Mouse (Mus musculus): ENCODE data around the gene Gm17087. TPM values are rescaled to one million over a fixed set of nuclear protein-coding genes. Genes with fewer than 3 reads are reported as not detected.

Gene Gm17087
- 0.13 TPM in 1 of 2 replicates, not detected in the other for polyA plus RNA-seq (2015; fragmentation: Nextera tagmentation; extraction: Ambion mirVana)

DNA sequence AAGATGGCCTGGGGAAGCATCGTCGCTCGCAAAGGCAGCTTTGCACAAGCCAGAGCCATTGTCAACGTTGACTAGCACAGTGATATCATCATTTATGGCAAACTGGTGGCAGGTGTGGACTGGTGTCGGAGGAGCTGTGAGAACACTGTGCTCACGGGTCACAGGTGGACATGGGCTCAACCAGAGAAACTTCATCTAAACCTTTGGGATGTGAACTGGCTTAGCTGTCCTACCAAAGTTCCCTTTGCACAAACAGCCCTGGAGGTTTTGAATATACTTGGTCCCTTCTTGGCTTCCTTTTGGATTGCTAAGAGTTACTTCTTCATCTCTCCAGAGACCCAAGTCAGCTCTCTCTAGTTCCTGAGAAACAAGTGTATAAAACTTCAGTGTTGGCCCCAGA, at the start of gene Gm17087:
Gene Gm17087 (minus strand): TSS at position 101 of the 400 bp plus-strand sequence.
- no peak for ATAC-seq (replicated peaks; ENCODE audit: low FRiP score, low read depth)
- Histone ChIP-seq H3K27me3 (ENCODE audit: insufficient read depth, low read length) (no peaks in the 10 kb centered on the region), H3K9ac (ENCODE audit: low read depth, low read length) (no peak within 1 kb of the TSS), H3K4me1 (replicated peaks; ENCODE audit: insufficient read depth, low read length) (no peaks in the 10 kb centered on the region), H3K4me2 (ENCODE audit: low read length) (no peak within 1 kb of the TSS), H3K9me3 (replicated peaks; ENCODE audit: low read length) (no peaks in the 10 kb centered on the region), H3K36me3 (ENCODE audit: insufficient read depth, low read length) (no peaks in the 10 kb centered on the region), H3K27ac (no peak within 1 kb of the TSS), H3K4me3 (replicated peaks; ENCODE audit: low read depth, low read length) (no peak within 1 kb of the TSS)
- 90% methylated on average over 6 of the region's 6 CpGs for WGBS
- no peak for TF ChIP-seq CTCF (IDR thresholded peaks at IDR 0.05; ENCODE audit: low read depth)
- no peak for DNase-seq (ENCODE audit: low spot score)

DNA sequence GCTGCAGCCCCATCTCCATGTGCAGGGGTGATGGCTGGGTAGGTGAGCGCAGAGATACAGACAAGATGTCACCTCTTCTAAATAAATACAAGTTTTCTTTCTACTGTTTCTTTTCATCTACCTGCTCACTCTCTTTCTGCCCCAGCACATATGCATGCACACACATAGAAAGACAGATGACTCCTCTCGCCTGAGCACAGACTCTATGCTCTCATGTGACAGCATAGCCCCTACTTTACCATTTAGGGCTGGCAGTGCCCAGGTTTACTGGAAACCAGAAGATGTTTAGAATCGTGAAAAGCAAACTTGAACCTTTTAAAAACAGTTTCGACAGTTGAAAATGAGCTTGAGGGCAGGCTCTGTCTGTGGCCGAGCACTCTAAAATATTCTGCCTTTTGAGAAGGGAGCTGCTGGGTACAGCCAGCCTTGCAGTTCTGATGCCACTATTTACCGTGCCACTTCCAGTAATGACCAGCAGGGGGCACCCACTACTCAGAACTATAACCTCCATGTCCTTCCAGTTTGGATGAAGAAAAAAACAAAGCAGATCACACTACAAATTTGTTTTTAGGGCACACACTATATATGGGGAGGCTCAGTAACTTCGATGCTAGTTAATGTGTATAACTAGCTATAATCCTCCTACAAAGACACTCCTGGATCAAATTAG, 47.3 kb upstream of the Gm17087 start:
- TF ChIP-seq CTCF (IDR thresholded peaks at IDR 0.05; ENCODE audit: low read depth), result peak; percentile 92
- Histone ChIP-seq H3K36me3 (ENCODE audit: insufficient read depth, low read length) (no peaks in the 10 kb centered on the region), H3K9me3 (replicated peaks; ENCODE audit: low read length) (no peaks in the 10 kb centered on the region), H3K4me1 (replicated peaks; ENCODE audit: insufficient read depth, low read length) (no peaks in the 10 kb centered on the region), H3K4me3 (replicated peaks; ENCODE audit: low read depth, low read length) (no peak overlapping the region), H3K27ac (no peak overlapping the region), H3K9ac (ENCODE audit: low read depth, low read length) (no peak overlapping the region), H3K27me3 (ENCODE audit: insufficient read depth, low read length) (no peaks in the 10 kb centered on the region), H3K4me2 (ENCODE audit: low read length) (no peak overlapping the region)
- DNase-seq (ENCODE audit: low spot score), result peak; percentile 84
- ATAC-seq (replicated peaks; ENCODE audit: low FRiP score, low read depth), result 0 out of 2 replicates have a peak, but pooled peaks have one; percentile 25
- WGBS, result 34% methylated on average over 7 of the region's 7 CpGs

DNA sequence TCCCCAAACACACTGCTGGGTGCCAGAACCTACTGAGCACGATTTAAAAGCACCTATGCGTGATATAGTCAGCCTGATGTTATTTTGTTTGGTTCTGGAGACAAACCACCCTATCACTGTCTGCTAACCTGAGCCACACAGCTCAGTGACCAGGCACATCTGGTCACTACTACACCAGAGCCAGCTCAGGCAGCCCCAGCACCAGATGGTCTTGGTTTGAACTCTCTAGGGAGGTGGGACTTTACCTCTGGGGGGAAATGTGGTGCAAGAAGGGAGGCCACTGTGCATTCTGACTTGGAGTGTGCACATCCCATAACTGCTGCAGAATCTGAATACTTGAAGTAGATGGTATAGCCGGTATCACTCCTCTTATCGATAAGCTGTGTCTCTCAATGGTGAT, 45.2 kb upstream of the Gm17087 start:
- no peak overlapping the region for H3K9ac ChIP-seq (ENCODE audit: low read depth, low read length)
- WGBS, result 75% methylated on average over 4 of the region's 4 CpGs
- no peak overlapping the region for H3K4me2 ChIP-seq (ENCODE audit: low read length)
- H3K27ac ChIP-seq, result no peak overlapping the region
- DNase-seq (ENCODE audit: low spot score), result no peak
- no peaks in the 10 kb centered on the region for H3K4me1 ChIP-seq (replicated peaks; ENCODE audit: insufficient read depth, low read length)
- H3K9me3 ChIP-seq (replicated peaks; ENCODE audit: low read length), result no peaks in the 10 kb centered on the region
- no peak for ATAC-seq (replicated peaks; ENCODE audit: low FRiP score, low read depth)
- H3K4me3 ChIP-seq (replicated peaks; ENCODE audit: low read depth, low read length), result no peak overlapping the region
- H3K27me3 ChIP-seq (ENCODE audit: insufficient read depth, low read length), result no peaks in the 10 kb centered on the region
- H3K36me3 ChIP-seq (ENCODE audit: insufficient read depth, low read length), result no peaks in the 10 kb centered on the region
- TF ChIP-seq CTCF (IDR thresholded peaks at IDR 0.05; ENCODE audit: low read depth), result no peak

GRCm38 (mm10) chr17:8606695-8607094, 39.9 kb upstream of the Gm17087 start:
- H3K36me3 ChIP-seq (ENCODE audit: insufficient read depth, low read length), result no peaks in the 10 kb centered on the region
- H3K27me3 ChIP-seq (ENCODE audit: insufficient read depth, low read length), result no peaks in the 10 kb centered on the region
- DNase-seq (ENCODE audit: low spot score) (no peak), ATAC-seq (replicated peaks; ENCODE audit: low FRiP score, low read depth) (no peak)
- H3K9me3 ChIP-seq (replicated peaks; ENCODE audit: low read length), result no peaks in the 10 kb centered on the region
- H3K9ac ChIP-seq (ENCODE audit: low read depth, low read length), result no peak overlapping the region
- H3K4me1 ChIP-seq (replicated peaks; ENCODE audit: insufficient read depth, low read length), result no peaks in the 10 kb centered on the region
- H3K4me3 ChIP-seq (replicated peaks; ENCODE audit: low read depth, low read length), result no peak overlapping the region
- 63% methylated on average over 3 of the region's 3 CpGs for WGBS
- no peak overlapping the region for H3K4me2 ChIP-seq (ENCODE audit: low read length)
- TF ChIP-seq CTCF (IDR thresholded peaks at IDR 0.05; ENCODE audit: low read depth), result no peak
- H3K27ac ChIP-seq, result no peak overlapping the region

DNA sequence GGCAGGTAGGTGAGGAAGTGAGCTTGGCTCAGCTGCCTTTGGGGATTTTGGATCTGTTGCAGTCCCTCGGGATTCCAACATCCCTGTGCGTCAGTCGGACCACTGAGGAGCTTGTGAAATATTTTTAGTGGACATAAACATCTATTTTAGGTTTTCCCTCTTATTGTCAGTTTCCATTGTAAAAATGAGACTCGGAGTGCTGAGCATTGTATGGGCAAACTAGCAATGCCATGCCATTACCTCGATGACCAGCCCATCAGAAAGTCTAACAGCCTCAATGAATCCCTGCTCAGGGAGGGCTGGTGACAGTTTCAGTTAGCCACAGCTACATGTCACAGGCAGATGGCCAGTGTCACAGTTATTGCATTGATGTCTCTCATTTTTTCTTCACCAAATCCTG, 39.2 kb upstream of the Gm17087 start:
- H3K27ac ChIP-seq, result no peak overlapping the region
- DNase-seq (ENCODE audit: low spot score) (no peak), ATAC-seq (replicated peaks; ENCODE audit: low FRiP score, low read depth) (no peak)
- H3K9me3 ChIP-seq (replicated peaks; ENCODE audit: low read length), result no peaks in the 10 kb centered on the region
- TF ChIP-seq CTCF (IDR thresholded peaks at IDR 0.05; ENCODE audit: low read depth), result no peak
- H3K4me1 ChIP-seq (replicated peaks; ENCODE audit: insufficient read depth, low read length), result no peaks in the 10 kb centered on the region
- H3K4me3 ChIP-seq (replicated peaks; ENCODE audit: low read depth, low read length), result no peak overlapping the region
- H3K36me3 ChIP-seq (ENCODE audit: insufficient read depth, low read length), result no peaks in the 10 kb centered on the region
- no peaks in the 10 kb centered on the region for H3K27me3 ChIP-seq (ENCODE audit: insufficient read depth, low read length)
- WGBS, result 82% methylated on average over 5 of the region's 5 CpGs
- H3K4me2 ChIP-seq (ENCODE audit: low read length), result no peak overlapping the region
- no peak overlapping the region for H3K9ac ChIP-seq (ENCODE audit: low read depth, low read length)

DNA sequence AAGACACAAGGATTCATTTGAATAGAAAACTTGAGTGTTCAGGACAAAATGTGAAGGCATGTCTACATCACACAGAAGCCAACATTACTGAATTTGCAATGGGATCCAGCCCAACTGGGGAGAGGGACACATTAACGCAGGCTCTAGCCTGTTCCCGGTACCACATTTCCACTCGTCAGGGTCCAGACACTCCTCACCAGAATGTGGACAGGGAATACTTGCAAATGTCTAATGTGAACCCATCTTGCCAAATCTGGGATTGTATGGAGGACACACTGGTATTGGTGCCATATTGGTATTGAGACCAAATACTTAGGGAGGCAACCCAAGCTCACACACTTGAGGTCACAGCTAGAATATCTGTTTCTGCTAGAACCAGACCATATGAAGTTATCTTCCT, 36.2 kb upstream of the Gm17087 start:
- Histone ChIP-seq H3K4me3 (replicated peaks; ENCODE audit: low read depth, low read length) (no peak overlapping the region), H3K4me1 (replicated peaks; ENCODE audit: insufficient read depth, low read length) (no peaks in the 10 kb centered on the region), H3K36me3 (ENCODE audit: insufficient read depth, low read length) (no peaks in the 10 kb centered on the region), H3K4me2 (ENCODE audit: low read length) (no peak overlapping the region), H3K27me3 (ENCODE audit: insufficient read depth, low read length) (no peaks in the 10 kb centered on the region), H3K9me3 (replicated peaks; ENCODE audit: low read length) (no peaks in the 10 kb centered on the region), H3K27ac (no peak overlapping the region), H3K9ac (ENCODE audit: low read depth, low read length) (no peak overlapping the region)
- ATAC-seq (replicated peaks; ENCODE audit: low FRiP score, low read depth) (no peak), DNase-seq (ENCODE audit: low spot score) (no peak)
- TF ChIP-seq CTCF (IDR thresholded peaks at IDR 0.05; ENCODE audit: low read depth), result no peak
- 92% methylated on average over 3 of the region's 3 CpGs for WGBS

DNA sequence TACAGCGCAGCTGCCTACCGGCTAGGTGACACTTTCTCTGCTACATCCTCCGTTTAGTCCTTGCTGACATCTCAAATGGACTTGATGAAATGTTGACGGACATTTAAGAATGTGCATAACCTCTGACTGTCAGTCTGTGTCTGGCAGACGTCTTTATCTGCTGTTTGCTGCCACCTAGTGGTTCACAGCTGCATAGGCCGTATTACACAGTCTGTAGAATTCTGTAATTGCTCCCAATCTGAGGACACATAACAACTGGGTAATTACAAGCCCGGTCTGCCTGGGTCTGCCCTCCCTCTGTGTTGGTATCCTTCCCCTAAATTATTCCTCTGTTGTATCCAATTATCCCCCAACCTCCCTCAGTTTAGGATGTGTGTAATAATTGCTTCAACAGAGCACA, 31.0 kb upstream of the Gm17087 start:
- H3K9me3 ChIP-seq (replicated peaks; ENCODE audit: low read length), result no peaks in the 10 kb centered on the region
- TF ChIP-seq CTCF (IDR thresholded peaks at IDR 0.05; ENCODE audit: low read depth), result peak; percentile 94
- H3K27ac ChIP-seq, result no peak overlapping the region
- no peaks in the 10 kb centered on the region for H3K27me3 ChIP-seq (ENCODE audit: insufficient read depth, low read length)
- H3K4me2 ChIP-seq (ENCODE audit: low read length), result no peak overlapping the region
- 7% methylated on average over 7 of the region's 7 CpGs for WGBS
- H3K4me3 ChIP-seq (replicated peaks; ENCODE audit: low read depth, low read length), result no peak overlapping the region
- peak; percentile 82 for DNase-seq (ENCODE audit: low spot score)
- H3K9ac ChIP-seq (ENCODE audit: low read depth, low read length), result no peak overlapping the region
- H3K36me3 ChIP-seq (ENCODE audit: insufficient read depth, low read length), result no peaks in the 10 kb centered on the region
- ATAC-seq (replicated peaks; ENCODE audit: low FRiP score, low read depth), result 0 out of 2 replicates have a peak, but pooled peaks have one; percentile 33
- H3K4me1 ChIP-seq (replicated peaks; ENCODE audit: insufficient read depth, low read length), result no peaks in the 10 kb centered on the region

All from kidney, postnatal 0 days (tissue).